Mouse (Mus musculus): Measurements from ENCODE around the gene Nup93. TPM values are rescaled to one million over a fixed set of nuclear protein-coding genes. Genes with fewer than 3 reads are reported as not detected.

Gene Nup93
- total and polyA plus RNA-seq, 3 experiments: 46.0 to 99.6 (median 88.3) TPM

GRCm38 (mm10) chr8:94354571-94354970 lies 140.2 kb downstream of the Nup93 start:
- no peaks in the 10 kb centered on the region for H3K27me3 ChIP-seq (replicated peaks)
- in situ Hi-C loops (cut with MboI; ENCODE audit: low pct_ligation_motif_present, low pct_unique_long_range_greater_than_20kb, low sequenced_read_pairs): no loop called here
- H3K4me2 ChIP-seq (ENCODE audit: insufficient read depth, low read depth, poor library complexity, severe bottlenecking): no peak overlapping the region
- H3K27ac ChIP-seq (ENCODE audit: insufficient read depth, low read depth): no peak overlapping the region
- dilution Hi-C loops (cut with MboI; ENCODE audit: extremely low pct_ligation_motif_present, extremely low pct_unique_long_range_greater_than_20kb, low sequenced_read_pairs): no loop called here
- peaks cover 0 to 46% of the 10 kb centered on the region in 2 experiments; a peak in 3 of 4 replicates for H3K4me1 ChIP-seq (ENCODE audit: control insufficient read depth in 1 of 2, insufficient read depth in 2 of 2)
- no peak overlapping the region for H3K9ac ChIP-seq (ENCODE audit: insufficient read depth, low read depth)
- H3K79me2 ChIP-seq (replicated peaks; ENCODE audit: control insufficient read depth, extremely low read depth, insufficient read depth, poor library complexity, severe bottlenecking): no peaks in the 10 kb centered on the region
- no peaks in the 10 kb centered on the region for H3K36me3 ChIP-seq (replicated peaks in 1 of 2; ENCODE audit: control insufficient read depth in 1 of 2, insufficient read depth in 1 of 2, low read length in 1 of 2)
- TF ChIP-seq E2F4 (IDR thresholded peaks at IDR 0.05; ENCODE audit: insufficient replicate concordance, low read depth, low read length) (no peak), POLR2A (IDR thresholded peaks at IDR 0.05; ENCODE audit: low read depth, low read length) (no peak), ZMIZ1 (IDR thresholded peaks at IDR 0.05; ENCODE audit: low read depth, low read length) (no peak), BHLHE40 (IDR thresholded peaks at IDR 0.05; ENCODE audit: low read depth, low read length) (no peak), ZC3H11A (IDR thresholded peaks at IDR 0.05; ENCODE audit: low read depth, low read length) (no peak), CHD2 (IDR thresholded peaks at IDR 0.05; ENCODE audit: low read length) (no peak), ETS1 (conservative IDR thresholded peaks at IDR 0.05; ENCODE audit: low read depth, low read length) (no peak), SMC3 (IDR thresholded peaks at IDR 0.05; ENCODE audit: low read depth, low read length) (no peak), USF1 (IDR thresholded peaks at IDR 0.05; ENCODE audit: low read depth, low read length) (no peak), JUND (conservative IDR thresholded peaks at IDR 0.05; ENCODE audit: low read depth, low read length) (no peak), KAT2A (IDR thresholded peaks at IDR 0.05; ENCODE audit: insufficient replicate concordance, low read length) (no peak), UBTF (IDR thresholded peaks at IDR 0.05; ENCODE audit: low read depth, low read length) (no peak), GABPA (IDR thresholded peaks at IDR 0.05; ENCODE audit: insufficient replicate concordance, low read depth, low read length) (no peak), ELF1 (IDR thresholded peaks at IDR 0.05; ENCODE audit: low read depth, low read length) (no peak), NELFE (IDR thresholded peaks at IDR 0.05; ENCODE audit: low read depth, low read length) (no peak), IRF4 (IDR thresholded peaks at IDR 0.05; ENCODE audit: low read depth, low read length) (no peak)
- no peak for DNase-seq (ENCODE audit: extremely low read depth)
- peaks cover 6% of the 10 kb centered on the region for H3K9me3 ChIP-seq (replicated peaks; ENCODE audit: low read length)
- no peak overlapping the region for H3K4me3 ChIP-seq (replicated peaks in 1 of 3; ENCODE audit: low read depth in 2 of 3, low read length in 2 of 3, poor library complexity in 1 of 3)

- no peaks in the 10 kb centered on the region for H3K36me3 ChIP-seq (replicated peaks in 1 of 2; ENCODE audit: control insufficient read depth in 1 of 2, insufficient read depth in 1 of 2, low read length in 1 of 2)
- peaks cover 6 to 52% of the 10 kb centered on the region in 2 experiments for H3K4me1 ChIP-seq (ENCODE audit: control insufficient read depth in 1 of 2, insufficient read depth in 2 of 2)
- no peaks in the 10 kb centered on the region for H3K27me3 ChIP-seq (replicated peaks)
- no peaks in the 10 kb centered on the region for H3K79me2 ChIP-seq (replicated peaks; ENCODE audit: control insufficient read depth, extremely low read depth, insufficient read depth, poor library complexity, severe bottlenecking)
- H3K4me3 ChIP-seq (replicated peaks in 1 of 3; ENCODE audit: low read depth in 2 of 3, low read length in 2 of 3, poor library complexity in 1 of 3): no peak overlapping the region
- no peak for DNase-seq (ENCODE audit: extremely low read depth)
- TF ChIP-seq MXI1 (IDR thresholded peaks at IDR 0.05; ENCODE audit: low read depth, low read length): no peak
- no peak for TF ChIP-seq HCFC1 (IDR thresholded peaks at IDR 0.05; ENCODE audit: low read depth, low read length)
- TF ChIP-seq ZC3H11A (IDR thresholded peaks at IDR 0.05; ENCODE audit: low read depth, low read length): no peak
- TF ChIP-seq TCF12 (IDR thresholded peaks at IDR 0.05; ENCODE audit: low read depth, low read length): no peak
- TF ChIP-seq ZMIZ1 (IDR thresholded peaks at IDR 0.05; ENCODE audit: low read depth, low read length): no peak
- no peak for TF ChIP-seq EP300 (IDR thresholded peaks at IDR 0.05; ENCODE audit: low read length)
- no peak for TF ChIP-seq USF1 (IDR thresholded peaks at IDR 0.05; ENCODE audit: low read depth, low read length)
- no peak for TF ChIP-seq MAX (IDR thresholded peaks at IDR 0.05; ENCODE audit: low read length)
- TF ChIP-seq POLR2AphosphoS2 (IDR thresholded peaks at IDR 0.05; ENCODE audit: low read depth, low read length): no peak
- H3K9ac ChIP-seq (ENCODE audit: insufficient read depth, low read depth): no peak overlapping the region
- dilution Hi-C loops (cut with MboI; ENCODE audit: extremely low pct_ligation_motif_present, extremely low pct_unique_long_range_greater_than_20kb, low sequenced_read_pairs): no loop called here
- in situ Hi-C loops (cut with MboI; ENCODE audit: low pct_ligation_motif_present, low pct_unique_long_range_greater_than_20kb, low sequenced_read_pairs): no loop called here
- H3K9me3 ChIP-seq (replicated peaks; ENCODE audit: low read length): peaks cover 6% of the 10 kb centered on the region
- no peak overlapping the region for H3K27ac ChIP-seq (ENCODE audit: insufficient read depth, low read depth)
- H3K4me2 ChIP-seq (ENCODE audit: insufficient read depth, low read depth, poor library complexity, severe bottlenecking): no peak overlapping the region
Measured at GRCm38 (mm10) chr8:94357220-94357619, 142.9 kb downstream of the Nup93 start.
